Mouse (Mus musculus): ENCODE data around the gene Hapln1.

DNA sequence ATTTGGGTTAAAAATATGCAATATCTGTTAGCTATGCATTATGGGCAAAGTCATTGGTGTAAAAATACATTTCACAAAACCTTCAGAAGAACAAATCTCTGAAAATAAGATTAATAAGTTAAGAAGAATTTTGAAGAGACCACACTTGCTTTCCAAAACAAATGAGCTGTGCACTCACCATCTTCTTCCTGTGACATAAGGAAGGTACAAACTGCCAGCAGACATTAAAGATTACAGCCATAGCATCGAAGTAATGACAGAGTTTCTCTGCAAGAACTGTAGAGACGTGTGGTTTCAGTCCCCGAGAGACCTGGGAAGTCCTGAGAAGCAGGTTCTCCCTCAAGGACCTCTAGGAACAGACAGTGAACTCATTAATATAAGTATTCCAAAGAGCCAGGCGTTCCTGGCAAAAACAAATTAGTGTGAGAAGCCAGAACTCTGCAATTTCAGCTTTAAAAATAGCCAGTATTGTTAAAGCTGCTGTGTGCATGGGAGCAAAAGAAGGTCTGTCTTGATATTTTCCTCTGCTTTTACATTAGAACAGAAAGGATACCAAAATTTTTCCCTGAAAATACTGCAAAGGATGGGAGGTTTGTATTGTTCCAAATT is 43.6 kb downstream of the Hapln1 start:
- TF ChIP-seq HCFC1 (IDR thresholded peaks at IDR 0.05; ENCODE audit: borderline replicate concordance, insufficient read depth, low read length) (no peak), ZNF384 (IDR thresholded peaks at IDR 0.05; ENCODE audit: low read depth, low read length) (no peak), MAFK (IDR thresholded peaks at IDR 0.05; ENCODE audit: insufficient read depth, low read depth, low read length) (no peak)

Data from ES-E14 (cell line).